Mouse (Mus musculus) bone marrow, adult 2 months (tissue): ENCODE results near the gene Tbc1d12.

Experiments used
- CTCF ChIP-seq: fragments of 200-500 bp; IDR thresholded peaks from 2 replicates; pipeline ENCODE4 v1.5.1; 2011; ENCODE audit warnings: low read length, control low read depth; ENCODE audit not compliant: control insufficient read depth, insufficient read depth
- POLR2A ChIP-seq: fragments of 200-500 bp; IDR thresholded peaks from 2 replicates; pipeline ENCODE4 v1.6.1; 2011; ENCODE audit warnings: low read depth, mild to moderate bottlenecking, control low read depth, low read length, borderline replicate concordance; ENCODE audit not compliant: control insufficient read depth

DNA sequence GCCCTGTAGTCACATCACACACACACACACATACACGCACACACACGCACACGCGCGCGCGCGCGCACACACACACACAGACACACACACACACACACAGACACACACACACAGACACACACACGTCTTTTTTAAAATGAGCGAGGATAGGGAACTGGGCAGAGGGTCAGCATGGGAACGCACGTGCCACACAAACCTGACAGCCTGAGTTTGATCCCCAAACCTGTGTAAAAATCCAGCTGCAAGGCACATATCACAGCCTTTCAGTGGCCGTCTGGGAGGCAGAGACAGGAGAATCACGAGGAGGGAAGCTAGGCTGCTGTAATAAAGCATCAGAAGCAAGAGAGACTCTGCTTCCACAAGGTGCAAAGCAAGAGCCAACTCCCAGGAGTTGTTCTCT is 78.5 kb downstream of the Tbc1d12 start:
- no peak for TF ChIP-seq POLR2A
- no peak for TF ChIP-seq CTCF
